In the genomic region with DNA sequence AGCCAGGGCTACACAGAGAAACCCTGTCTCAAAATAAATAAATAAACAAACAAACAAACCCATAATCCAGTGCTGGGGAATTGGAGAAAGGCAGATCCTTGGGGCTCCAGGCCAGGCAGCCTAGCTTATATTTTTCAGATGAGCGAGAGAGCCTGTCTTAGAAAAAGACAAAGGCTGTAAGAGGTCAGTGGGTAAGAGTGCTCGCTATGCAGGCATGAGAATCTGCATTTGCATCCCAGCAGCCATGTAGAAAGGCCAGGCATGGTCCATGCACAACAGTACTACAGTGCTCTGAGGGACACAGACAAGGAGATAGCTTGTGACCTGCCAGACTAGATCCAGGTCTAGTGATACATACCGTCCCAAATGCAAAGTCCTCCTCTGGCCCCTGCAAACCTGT, we compare ENCODE assay signal across 17 mouse cellular contexts.
"Had no signal": no experiment of that assay in that cellular context is flagged by ENCODE, and none has a peak within 500 bp of the region (broad histone marks: within the 10 kb centered on the region; RNA-seq: fewer than 3 reads in every experiment).

No protein-coding gene starts in this region.

- H3K36me3 ChIP-seq: liver, embryonic 15.5 days; midbrain, embryonic 10.5 days; midbrain, embryonic 13.5 days; midbrain, embryonic 15.5 days; neural tube, embryonic 13.5 days; neural tube, embryonic 15.5 days; stomach, embryonic 15.5 days had no signal

- H3K4me2 ChIP-seq: liver, embryonic 15.5 days; lung, embryonic 14.5 days; midbrain, embryonic 13.5 days; midbrain, embryonic 15.5 days; neural tube, embryonic 13.5 days; neural tube, embryonic 15.5 days; stomach, embryonic 15.5 days had no signal

- DNase-seq: lung, adult 18-20 months; lung, embryonic 14.5 days; lung, postnatal 10 days; lung, postnatal 4 days; right cerebral cortex, postnatal 14 days; thymus, adult 2 months; thymus, postnatal 25 days; thymus, postnatal 4 days had no signal

- H3K27me3 ChIP-seq: liver, embryonic 15.5 days; midbrain, embryonic 13.5 days; midbrain, embryonic 15.5 days; neural tube, embryonic 13.5 days; neural tube, embryonic 15.5 days; stomach, embryonic 15.5 days had no signal

- H3K4me3 ChIP-seq: liver, embryonic 15.5 days; midbrain, embryonic 10.5 days; midbrain, embryonic 13.5 days; midbrain, embryonic 15.5 days; myocyte; neural tube, embryonic 13.5 days; neural tube, embryonic 15.5 days; stomach, embryonic 15.5 days had no signal

- H3K9me3 ChIP-seq: liver, embryonic 15.5 days; midbrain, embryonic 10.5 days; midbrain, embryonic 13.5 days; midbrain, embryonic 15.5 days; neural tube, embryonic 13.5 days; neural tube, embryonic 15.5 days; stomach, embryonic 15.5 days had no signal

- H3K27ac ChIP-seq: liver, embryonic 15.5 days; midbrain, embryonic 10.5 days; midbrain, embryonic 13.5 days; midbrain, embryonic 15.5 days; neural tube, embryonic 13.5 days; neural tube, embryonic 15.5 days; stomach, embryonic 15.5 days; stomach, postnatal 0 days had no signal

- ATAC-seq: midbrain, embryonic 13.5 days; midbrain, embryonic 15.5 days had no signal

- H3K9ac ChIP-seq: liver, embryonic 15.5 days; lung, embryonic 14.5 days; midbrain, embryonic 13.5 days; midbrain, embryonic 15.5 days; neural tube, embryonic 13.5 days; neural tube, embryonic 15.5 days; stomach, embryonic 15.5 days had no signal
